Mouse (Mus musculus): Measurements from ENCODE around the gene Foxi2. TPM values are rescaled to one million over a fixed set of nuclear protein-coding genes. Genes with fewer than 3 reads are reported as not detected.
A peak's percentile ranks its signal among the peaks of the same experiment; 100 is the strongest.

Gene Foxi2
- total RNA-seq (2015) (not detected in 2 replicates), total RNA-seq (2017) (not detected in 2 replicates)

DNA sequence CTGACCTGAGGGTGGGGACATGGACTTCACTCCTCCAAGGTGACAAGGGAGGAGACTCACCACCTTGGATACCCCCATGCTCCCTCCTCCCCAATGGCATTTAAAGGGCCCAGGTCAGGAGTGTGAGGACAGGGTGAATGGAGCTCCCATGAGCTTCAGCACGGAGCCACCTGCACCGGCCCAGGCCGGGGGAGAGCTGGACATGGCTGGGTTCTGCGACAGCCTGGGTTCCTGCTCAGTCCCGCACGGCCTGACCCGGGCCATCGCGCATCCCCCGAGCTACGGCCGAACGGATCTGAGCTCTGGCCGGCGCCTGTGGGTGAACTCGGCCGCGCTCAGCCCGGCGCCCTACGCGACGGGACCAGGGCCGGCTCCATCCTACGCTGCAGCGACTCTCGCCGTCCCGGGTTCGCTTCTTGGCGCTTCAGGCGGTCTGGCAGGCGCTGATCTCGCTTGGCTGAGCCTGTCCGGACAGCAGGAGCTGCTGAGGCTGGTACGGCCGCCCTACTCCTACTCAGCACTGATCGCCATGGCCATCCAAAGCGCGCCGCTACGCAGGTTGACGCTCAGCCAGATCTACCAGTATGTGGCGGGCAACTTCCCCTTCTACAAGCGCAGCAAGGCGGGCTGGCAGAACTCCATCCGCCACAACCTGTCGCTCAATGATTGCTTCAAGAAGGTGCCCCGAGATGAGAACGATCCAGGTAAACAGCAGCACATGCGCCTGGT is at the start of gene Foxi2:
TSS of gene Foxi2 (plus strand) at position 72 of the 729 bp plus-strand sequence.
- peak; percentile 61 for ATAC-seq (replicated peaks; ENCODE audit: poor library complexity)

DNA sequence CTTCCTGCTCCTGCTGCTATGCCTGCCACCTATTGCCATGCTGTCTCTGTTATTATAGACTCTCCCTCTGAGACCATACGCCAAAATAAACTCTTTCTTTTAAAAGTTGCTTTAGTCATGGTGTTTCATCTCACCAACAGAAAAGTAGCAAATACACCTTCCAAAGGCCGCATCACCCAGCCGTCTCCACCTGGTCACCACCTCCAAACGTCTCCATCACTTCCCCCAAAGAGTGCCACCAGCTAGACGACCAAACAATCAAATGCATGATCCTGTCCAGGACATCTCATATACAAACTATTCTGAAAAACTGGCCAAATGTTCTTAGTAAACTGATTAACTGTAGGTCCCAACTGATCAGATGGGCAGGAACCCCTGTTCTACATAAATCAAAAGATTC is 45.5 kb upstream of the Foxi2 start:
- ATAC-seq (replicated peaks; ENCODE audit: poor library complexity): no peak

DNA sequence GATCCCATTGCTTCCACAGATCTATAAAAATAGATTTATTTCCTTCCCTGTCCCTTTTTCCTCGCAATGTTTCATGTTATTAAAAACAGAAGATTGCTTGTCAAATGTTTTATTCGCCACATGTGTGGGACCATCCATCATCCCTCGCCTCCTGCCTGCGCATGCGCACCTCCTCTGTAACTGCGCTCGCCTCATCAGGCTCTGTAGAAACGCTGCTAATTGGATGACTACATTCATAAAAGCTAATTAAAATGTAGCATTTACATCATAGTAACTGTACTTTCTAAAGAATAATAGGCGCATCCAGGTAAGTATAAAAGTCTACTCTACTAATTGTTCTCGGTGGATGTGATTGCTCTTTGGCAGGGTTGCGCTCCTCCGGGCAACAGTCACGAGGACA is 34.1 kb upstream of the Foxi2 start:
- no peak for ATAC-seq (replicated peaks; ENCODE audit: poor library complexity)

DNA sequence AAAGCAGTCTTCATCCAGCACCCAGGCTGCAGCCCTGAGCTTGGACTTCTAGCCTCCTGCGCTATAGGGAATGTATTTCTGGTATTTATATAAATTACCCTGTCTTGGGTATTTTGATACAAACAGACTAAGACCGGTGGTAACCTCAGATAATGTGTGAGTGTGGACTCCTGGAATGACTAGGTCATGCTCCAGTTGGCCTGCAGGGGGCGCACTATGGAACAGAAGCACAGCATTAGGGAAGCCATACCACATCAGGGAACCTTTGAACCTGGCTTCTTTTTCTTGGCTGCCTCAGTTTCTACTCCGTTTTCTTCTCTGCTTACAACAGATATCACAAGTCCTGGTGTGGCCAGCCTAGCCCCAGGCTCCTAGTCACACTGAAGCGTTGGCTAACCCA is 33.2 kb upstream of the Foxi2 start:
- ATAC-seq (replicated peaks; ENCODE audit: poor library complexity): peak; percentile 69

DNA sequence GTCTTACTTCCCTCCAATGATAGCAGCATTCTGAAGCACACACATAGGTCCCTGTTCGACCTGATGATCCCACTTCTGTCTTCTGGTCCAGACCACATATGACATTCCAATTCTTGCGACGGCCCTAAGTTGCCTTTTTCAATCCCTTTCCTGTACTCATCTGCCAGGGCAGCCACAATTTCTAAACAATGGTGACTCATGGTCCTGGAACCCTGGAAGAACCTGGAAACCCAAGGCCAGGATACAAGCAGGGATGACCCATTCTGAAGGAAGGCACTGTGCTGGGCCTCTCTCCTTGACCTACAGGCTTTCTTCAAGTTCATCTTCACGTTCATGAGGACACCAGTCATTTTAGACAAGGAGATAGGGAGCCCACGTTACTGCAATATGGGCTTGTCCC is 31.8 kb upstream of the Foxi2 start:
- ATAC-seq (replicated peaks; ENCODE audit: poor library complexity): no peak

DNA sequence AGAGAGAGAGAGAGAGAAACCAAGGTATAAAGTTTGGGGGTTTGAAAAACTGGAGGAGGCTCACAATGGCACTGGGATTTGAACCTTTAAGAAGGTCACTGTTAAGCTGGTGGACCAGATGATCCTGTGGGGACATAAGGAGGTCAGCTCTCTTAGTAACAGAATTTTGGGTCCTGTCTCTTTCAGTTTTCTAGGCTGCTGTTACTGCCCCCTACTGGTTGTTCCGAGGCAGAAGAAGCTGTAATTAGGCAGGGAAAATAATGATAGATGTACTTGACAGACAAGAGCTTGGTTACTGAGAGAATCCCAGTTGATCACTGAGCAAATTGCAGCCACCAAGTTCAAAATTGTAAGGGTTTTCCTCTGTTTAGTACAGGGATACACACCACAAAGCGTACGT is 21.1 kb upstream of the Foxi2 start:
- 0 out of 2 replicates have a peak, but pooled peaks have one; percentile 44 for ATAC-seq (replicated peaks; ENCODE audit: poor library complexity)

DNA sequence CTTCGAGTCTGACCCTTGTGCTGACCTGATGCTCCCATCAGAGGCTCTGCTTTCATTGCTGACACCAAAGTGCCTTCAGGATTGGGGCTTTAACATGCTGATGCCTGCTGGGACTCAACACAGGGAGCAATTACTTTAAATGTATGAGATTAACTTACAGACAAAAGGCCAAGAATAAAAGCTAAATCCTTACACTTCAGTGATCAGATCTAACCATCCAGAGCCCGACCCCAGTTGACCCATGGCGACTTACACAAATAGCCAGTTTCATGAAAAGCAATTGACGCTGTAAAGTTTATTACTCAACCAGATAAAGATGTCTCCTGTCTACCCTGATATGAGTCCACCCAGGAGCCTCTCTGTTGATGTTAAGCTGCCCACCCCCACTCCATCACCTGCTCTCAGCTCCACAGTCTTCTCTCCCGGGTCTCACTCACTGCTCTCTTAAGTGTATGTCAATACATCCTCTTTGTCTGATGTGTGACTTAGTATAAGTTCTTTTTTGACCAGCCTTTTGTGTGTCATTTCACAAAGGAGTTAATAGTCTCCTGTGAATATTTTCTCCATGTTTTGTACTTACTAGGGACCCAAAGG is 17.1 kb upstream of the Foxi2 start:
- ATAC-seq (replicated peaks; ENCODE audit: poor library complexity): no peak

DNA sequence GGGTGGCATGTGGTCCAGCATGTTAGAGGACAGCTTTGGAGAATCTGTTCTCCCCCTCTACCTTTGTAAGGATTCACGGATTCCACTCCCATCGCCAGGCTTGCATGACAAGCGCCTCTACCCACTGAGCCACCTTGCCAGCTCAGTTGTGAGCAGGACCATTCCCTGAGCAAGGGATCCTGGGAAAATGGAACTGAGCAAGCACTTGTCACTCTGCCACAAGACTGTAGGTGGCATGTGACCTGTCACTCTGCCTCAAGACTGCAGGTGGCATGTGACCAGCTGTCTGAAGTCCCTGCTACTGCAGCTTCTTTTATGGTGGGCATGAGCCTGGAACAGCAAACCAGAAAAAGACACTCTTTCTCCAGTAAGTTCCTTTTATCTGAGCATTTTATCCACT is 15.7 kb upstream of the Foxi2 start:
- no peak for ATAC-seq (replicated peaks; ENCODE audit: poor library complexity)

DNA sequence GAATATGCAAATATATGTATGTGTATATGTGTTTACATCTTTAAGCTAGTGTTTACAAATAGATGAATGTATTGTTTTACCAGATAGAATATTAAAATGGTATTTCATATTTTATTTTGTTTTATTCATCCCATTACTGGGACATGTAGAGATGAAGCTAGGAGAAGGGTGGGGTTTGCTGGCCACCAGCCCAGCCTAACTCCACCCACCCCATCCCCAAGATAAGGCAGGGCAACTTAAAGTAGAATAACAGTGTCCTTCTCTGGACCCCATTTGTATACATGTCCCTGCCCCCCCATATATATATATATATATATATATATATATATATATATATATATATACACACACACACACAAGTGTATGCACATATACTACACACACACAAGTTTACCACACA is 14.9 kb upstream of the Foxi2 start:
- peak; percentile 45; the same call in 1 of the 2 replicates for ATAC-seq (replicated peaks; ENCODE audit: poor library complexity)

DNA sequence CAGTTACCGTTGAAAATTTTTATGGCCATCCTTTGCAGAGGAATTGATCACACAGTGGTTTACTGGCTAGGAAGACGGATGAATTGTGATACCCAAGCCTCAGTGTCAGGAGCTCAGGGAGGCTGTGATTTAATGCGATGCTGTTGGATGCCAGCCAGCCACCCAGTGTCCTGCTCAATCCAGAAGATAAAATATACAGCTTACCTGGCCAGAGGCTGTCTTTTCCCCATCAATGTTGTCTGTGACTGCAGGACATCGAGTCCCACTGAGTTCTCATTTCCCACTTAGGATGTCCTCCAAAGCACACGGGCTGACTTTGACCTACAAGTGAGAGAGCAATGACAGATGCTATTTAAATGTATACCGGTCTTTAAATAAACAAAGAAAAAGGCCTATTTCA is 13.0 kb upstream of the Foxi2 start:
- ATAC-seq (replicated peaks; ENCODE audit: poor library complexity): no peak

DNA sequence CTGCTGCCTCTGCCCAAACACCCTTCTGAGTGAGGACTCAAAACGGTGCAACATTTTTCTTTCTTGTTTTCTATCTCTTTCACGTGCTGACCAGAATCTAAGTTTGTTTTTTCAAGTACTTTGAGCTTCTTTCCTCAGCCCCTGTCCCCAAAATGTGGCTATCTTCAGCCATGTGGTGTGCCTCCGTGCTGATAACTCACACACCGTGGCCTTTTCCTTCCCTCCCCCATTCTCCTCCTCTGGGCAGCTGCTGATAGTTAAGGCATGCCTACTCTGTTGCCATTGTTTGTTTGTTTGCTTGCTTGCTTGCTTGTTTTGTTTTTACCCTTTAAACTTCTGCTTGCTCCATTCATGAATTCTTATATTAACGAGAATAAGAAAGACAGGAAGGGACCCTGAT is 12.2 kb upstream of the Foxi2 start:
- peak; percentile 89 for ATAC-seq (replicated peaks; ENCODE audit: poor library complexity)

DNA sequence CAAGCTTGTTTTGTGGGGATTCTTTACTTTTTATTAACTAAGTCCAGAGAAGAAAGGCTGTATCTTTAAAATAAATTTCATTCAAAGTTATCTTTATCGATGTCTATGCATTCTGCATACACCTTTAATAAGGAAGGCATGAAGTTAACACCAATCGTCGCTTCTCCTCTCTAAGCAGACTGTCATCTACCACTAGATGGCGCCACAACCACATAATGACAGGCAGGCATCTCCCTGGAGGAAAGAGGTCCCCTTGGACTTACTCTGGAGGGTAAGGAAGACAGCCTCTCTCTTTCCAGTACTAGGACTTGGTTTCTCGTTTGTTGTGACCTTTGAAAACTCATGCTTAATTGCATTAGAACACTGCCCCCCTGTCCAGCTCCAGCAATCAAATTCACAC is 6.7 kb upstream of the Foxi2 start:
- peak; percentile 92 for ATAC-seq (replicated peaks; ENCODE audit: poor library complexity)

DNA sequence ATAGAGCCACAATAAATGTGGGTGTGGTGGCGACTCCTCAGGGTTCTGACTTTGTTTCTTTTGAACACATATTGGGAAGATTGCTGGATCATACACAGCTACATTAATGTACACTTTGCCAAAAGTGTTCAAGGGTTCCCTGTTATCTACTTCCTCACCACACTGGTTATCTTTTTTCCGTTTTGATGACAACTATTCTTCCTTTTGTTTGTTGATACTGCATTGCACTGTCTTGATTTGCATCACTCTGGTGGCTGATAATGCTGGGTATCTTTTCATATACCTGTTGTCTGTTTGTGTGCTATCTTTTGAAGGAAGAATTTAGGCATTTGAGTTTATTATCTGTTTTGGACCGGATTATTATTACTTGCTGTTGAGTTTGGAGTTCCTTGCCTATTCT is 3.3 kb upstream of the Foxi2 start:
- ATAC-seq (replicated peaks; ENCODE audit: poor library complexity): no peak

DNA sequence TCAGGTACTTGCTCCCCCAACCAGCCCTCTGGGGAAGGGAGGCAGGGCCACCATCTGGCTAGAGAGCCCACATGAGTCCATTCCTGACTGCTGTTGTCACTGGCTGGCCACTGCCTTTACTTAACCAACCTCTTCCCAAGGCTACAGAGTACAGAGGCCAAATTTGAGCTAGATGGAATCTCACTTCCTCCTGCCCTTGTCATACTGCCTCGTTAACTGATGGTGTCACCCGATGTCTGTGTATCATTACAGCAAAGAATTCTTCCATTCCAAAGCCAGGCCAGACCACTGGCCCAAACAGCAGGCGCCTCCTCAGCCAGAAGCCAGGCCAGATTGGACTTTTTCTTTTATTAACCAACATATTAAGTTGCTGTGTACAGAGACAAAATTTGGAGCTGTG is 1.6 kb upstream of the Foxi2 start:
- ATAC-seq (replicated peaks; ENCODE audit: poor library complexity): no peak

DNA sequence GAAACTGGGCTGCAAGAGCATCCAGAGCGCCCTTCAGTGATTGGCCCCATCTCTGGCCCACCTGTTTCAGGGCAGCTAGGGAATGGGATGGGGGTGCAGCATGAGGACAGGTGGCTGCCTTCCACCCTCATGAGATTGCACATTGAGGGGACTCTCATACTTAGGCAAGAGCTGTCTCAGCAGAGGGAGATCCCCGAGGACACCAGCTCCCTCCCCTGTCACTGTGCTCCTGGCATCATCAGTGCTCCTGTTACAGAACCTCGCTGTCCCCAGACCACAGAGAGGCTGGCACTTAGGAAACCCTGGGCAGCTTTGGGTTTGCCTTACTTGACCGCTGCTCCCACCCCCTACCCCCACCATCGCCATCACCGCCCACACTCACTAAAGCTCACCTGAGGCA is 2.2 kb downstream of the Foxi2 start:
- no peak for ATAC-seq (replicated peaks; ENCODE audit: poor library complexity)

DNA sequence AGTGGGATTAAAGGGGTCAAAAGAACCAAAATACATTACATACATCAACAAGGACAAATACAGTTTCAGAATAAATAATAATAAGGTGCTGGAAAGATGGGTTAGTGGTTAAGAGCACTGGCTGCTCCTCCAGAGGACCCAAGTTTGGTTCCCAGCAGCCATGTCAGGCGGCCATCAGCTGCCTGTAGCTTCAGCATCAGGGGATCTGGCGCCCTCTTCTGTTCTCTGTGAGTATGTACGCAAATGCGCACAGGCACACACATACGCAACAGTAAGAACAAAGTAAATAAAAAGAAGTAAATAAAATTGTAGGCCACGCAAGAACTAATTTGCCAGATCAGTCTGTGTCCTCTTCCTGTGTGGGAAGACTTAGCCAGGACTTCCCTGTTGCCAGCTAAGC is 18.7 kb downstream of the Foxi2 start:
- 0 out of 2 replicates have a peak, but pooled peaks have one; percentile 39 for ATAC-seq (replicated peaks; ENCODE audit: poor library complexity)

DNA sequence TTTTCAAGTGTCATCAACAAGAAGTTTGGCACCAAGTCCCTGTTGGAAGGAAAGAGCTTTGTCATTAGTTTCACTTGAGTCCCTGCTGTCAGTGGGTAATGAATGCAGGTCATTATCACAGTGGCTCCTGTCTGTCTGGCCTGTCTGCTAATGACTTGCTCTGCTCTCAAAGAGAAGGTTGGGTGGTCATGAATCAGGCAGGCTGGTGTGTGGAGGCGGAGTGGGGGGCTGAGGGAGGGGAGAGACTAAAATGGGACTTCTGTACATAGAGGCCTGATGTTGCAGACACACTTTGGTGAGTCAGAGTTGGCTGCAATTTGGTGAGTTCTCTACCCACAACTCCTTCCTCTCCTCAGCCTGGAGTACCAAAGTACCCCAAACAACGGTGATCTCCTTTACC is 20.8 kb downstream of the Foxi2 start:
- no peak for ATAC-seq (replicated peaks; ENCODE audit: poor library complexity)

DNA sequence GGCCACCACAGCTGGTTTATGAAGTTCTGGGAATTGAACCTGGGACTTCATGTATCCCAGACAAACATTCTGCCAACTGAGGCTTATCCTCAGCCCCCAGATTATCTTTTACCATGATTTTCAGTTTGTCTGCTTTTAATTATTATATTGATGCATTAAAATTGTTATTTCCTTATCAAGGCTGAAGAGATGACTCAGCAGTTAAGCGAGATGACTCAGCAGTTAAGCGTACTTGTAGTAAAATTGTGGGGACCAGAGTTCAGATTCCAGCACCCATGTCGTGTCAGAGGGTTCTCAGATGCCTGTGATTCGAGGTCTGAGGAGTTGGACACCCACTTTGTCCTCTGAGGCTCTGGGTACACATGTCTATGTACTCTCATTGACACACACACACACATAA is 33.8 kb downstream of the Foxi2 start:
- ATAC-seq (replicated peaks; ENCODE audit: poor library complexity): no peak

DNA sequence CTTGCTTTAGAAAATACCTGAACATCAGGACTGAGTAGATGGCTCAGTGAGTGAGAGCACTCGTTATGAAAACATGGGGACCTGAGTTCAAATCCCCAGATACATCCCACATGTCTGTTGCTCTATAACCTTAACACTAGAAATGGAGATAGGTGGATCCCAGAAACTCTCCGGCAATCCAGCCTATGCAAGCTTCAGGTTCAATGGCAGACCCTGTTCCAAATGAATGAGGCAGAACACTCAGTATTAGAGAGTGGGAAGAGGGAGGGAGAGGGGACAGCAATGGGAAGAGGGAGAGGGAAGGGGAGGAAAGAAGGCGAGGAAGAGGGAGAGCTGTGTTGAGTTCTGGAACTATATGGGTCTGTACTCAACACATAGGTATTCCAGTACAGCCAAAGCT is 41.2 kb downstream of the Foxi2 start:
- ATAC-seq (replicated peaks; ENCODE audit: poor library complexity): no peak

DNA sequence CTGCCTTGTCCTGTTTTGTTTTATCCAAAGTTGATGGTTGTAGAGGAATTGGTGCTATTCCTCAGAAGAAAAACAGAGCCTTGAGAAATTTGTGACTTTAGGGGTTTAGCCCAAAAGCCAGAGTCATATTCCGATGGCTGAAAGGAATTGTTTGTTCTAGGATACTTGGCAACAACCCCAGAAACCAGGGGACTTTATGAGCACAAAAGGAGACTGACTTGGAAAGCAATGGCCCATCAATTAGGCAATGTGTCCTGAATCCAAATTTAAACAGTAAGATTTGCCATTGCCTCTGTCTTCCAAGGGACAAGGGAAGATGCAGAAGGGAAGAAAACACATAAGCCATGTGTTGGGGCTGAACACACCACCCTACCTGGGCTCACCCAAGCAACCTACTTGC is 42.3 kb downstream of the Foxi2 start:
- no peak for ATAC-seq (replicated peaks; ENCODE audit: poor library complexity)

DNA sequence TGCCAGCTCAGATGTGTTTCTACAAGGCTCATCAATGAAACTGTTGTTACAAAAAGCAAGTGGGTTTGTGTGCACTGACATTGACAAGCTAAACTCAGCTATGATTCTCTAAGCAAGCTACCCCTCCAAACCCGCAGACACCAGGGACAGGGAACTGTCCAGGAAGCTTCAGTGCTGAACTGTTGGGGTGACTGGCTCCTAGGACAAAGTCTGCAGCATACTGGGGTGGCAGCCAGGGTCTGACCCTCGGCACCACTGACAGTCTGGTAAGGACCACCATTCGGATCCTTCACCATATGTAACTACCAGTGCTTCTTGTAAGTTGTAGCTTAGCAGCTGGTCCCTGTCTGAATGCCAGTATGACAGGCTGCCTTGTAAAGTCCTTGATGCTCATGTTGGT is 43.6 kb downstream of the Foxi2 start:
- ATAC-seq (replicated peaks; ENCODE audit: poor library complexity): no peak

Measured in megakaryocyte progenitor cell, adult 5-6 weeks (primary cell).